Mouse (Mus musculus): ENCODE measurements at regions not wholly inside any gene's neighbourhood (a gene's known extent, or its start where the extent isn't known, plus 50 kb on each side); places are given as distances from the start of the nearest gene placed in this dataset.
A peak's percentile ranks its signal among the peaks of the same experiment; 100 is the strongest.

- no peak for DNase-seq (ENCODE audit: low spot score in 2 of 2)
These were observed 1866.1 kb upstream of the Lrrc6 start for GRCm38 (mm10) chr15:68366816-68367215.

GRCm38 (mm10) chr15:68363058-68363735, 1862.5 kb upstream of the Lrrc6 start:
- DNase-seq (ENCODE audit: low spot score in 2 of 2), result peak; percentile 88 to 98

- DNase-seq (ENCODE audit: low spot score in 2 of 2), result peak; percentile 54
These were observed 1861.7 kb upstream of the Lrrc6 start for GRCm38 (mm10) chr15:68362081-68363057.

GRCm38 (mm10) chr15:68360956-68361908, 1860.5 kb upstream of the Lrrc6 start:
- no peak for DNase-seq (ENCODE audit: low spot score in 2 of 2)

- no peak for DNase-seq (ENCODE audit: low spot score in 2 of 2)
These were observed 1858.8 kb upstream of the Lrrc6 start for GRCm38 (mm10) chr15:68359496-68359895.

- no peak for DNase-seq (ENCODE audit: low spot score in 2 of 2)
These were observed 1855.2 kb upstream of the Lrrc6 start for GRCm38 (mm10) chr15:68355957-68356356.

- DNase-seq (ENCODE audit: low spot score in 2 of 2), result no peak
These were observed 1843.9 kb upstream of the Lrrc6 start for GRCm38 (mm10) chr15:68344652-68345051.

GRCm38 (mm10) chr15:68342542-68342941, 1841.8 kb upstream of the Lrrc6 start:
- DNase-seq (ENCODE audit: low spot score in 2 of 2), result no peak

DNA sequence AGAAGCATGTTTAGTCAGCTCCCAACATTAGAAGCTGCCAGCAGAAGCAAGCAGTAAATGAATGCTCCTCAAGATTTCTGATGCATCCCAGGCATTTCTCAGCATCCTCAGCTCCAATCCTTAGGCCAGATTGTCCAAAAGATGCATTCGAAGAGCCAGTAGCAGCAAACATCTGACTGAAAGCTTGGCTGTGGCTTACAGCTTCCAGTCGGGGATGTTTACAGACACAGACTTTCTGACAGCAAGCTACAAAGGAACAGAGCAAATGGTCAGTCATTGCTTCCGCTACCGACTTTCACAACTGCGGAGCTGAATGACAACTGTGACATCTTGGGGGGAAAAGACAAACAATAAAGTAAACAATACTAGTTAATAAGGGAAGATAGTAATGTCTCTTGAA, 1840.3 kb upstream of the Lrrc6 start:
- no peak for DNase-seq (ENCODE audit: low spot score in 2 of 2)

DNA sequence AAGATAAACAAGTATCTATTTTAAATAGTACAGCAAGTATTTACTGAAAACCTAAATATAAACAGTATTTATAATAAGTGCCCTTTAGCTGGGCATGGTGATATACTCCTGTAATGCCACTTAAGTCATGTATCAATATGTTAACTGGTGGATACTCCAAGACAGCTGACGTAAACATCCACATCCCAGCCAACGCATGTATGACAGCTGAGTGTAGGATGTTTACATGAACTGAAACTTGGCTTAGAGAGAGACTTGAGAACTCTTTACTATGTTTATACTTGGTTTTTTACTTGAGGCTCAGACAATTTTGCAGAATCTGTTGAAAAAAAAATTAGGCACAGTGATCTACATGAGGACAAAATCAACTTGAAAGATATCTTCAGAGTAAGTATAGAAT, 1836.6 kb upstream of the Lrrc6 start:
- DNase-seq (ENCODE audit: low spot score in 2 of 2), result no peak

DNA sequence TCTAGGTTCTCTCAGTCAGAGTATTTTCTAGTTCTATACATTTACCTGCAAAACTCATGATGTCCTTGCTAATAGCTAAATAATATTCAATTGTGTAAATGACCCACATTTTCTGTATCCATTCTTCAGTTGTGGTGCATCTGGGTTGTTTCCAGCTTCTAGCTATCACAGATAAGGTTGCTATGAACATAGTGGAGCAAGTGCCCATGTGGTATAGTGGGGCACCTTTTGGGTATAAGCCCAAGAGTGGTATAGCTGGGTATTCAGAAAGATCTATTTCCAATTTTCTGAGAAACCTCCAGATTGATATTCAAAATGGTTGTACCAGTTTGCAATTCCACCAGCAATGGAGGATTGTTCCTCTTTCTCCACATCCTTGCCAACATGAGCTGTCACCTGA, 1835.1 kb upstream of the Lrrc6 start:
- DNase-seq (ENCODE audit: low spot score in 2 of 2), result no peak

- no peak for DNase-seq (ENCODE audit: low spot score in 2 of 2)
These were observed 1815.4 kb upstream of the Lrrc6 start for GRCm38 (mm10) chr15:68316116-68316515.
